Mouse (Mus musculus) kidney, adult 8-10 months (tissue): ENCODE data around the gene Dlst.
A peak's percentile ranks its signal among the peaks of the same experiment; 100 is the strongest.

ENCODE experiments used
- DNase-seq, 2 experiments: peaks; one replicate each; pipeline ENCODE4 v3.0.0; 2022

Dlst gene

GRCm38 (mm10) chr12:85110698-85111592 lies at the start of gene Dlst, which contains the start of gene Prox2:
Gene Dlst, plus strand, starts transcription at chr12:85110833.
Gene Prox2, minus strand, starts transcription at chr12:85110759.
- peak; percentile 79 to 86 for DNase-seq

DNA sequence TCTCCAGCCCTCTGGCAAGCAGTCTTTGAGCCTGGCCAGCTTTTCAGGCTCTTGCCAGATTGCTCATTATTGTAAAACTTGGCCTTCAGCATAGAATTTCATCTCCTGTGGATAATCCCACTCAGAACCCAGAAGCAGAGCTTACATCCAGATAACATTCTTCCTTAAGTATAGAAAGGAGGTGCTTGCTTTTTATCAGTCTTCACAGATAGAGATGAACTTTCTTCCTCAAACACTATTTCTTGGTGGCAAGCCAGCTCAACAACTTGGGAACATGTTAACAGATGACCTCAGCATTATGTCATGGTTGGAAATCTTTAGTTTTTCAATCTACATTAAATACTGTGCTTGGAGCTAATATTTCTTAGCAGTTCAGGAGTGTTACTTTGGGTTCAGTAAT lies 39.6 kb upstream of the Dlst start:
- no peak for DNase-seq

- no peak for DNase-seq
These were observed 33.5 kb upstream of the Dlst start for GRCm38 (mm10) chr12:85077100-85077499.

DNA sequence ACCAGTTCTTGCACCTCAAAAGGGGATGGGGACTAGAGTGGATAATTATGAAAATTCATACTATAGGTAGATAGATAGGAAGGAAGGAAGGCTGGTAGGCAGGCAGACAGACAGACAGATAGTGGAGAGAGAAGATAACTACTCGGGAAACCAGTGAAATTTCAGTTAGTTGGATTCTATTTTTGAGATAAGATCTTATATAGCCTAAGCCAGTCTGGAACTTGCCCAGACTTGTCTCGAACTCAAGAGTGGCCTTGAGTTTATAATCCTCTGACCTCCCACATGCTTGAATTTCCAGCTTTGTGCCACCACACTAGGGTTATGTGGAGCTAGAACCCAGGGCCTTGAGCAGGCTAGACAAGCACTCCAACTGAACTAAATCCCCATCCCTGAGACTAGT lies 26.4 kb upstream of the Dlst start:
- DNase-seq: no peak

DNA sequence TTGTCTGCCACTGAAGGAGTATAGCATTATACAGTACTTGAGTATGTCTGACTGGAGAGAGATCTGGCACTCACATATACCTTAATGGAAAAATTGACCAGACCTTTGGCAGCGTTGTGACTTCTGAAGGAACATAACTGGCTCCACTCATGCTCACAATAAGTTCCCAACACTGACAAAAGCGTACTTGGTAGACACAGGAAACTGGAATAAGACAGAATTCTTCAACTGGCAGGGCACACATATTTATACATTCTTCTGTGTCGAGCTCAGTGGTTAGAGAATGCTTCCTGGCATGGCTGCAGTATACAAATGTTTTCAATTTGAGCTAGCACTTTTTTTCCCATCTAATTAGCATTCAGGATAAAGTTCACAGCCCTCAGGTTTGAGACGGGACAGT lies 25.7 kb upstream of the Dlst start:
- DNase-seq: no peak

- DNase-seq: no peak
These were observed 22.8 kb upstream of the Dlst start for GRCm38 (mm10) chr12:85087845-85088244.

- no peak for DNase-seq
These were observed 19.4 kb upstream of the Dlst start for GRCm38 (mm10) chr12:85091190-85091589.

- DNase-seq: peak; percentile 50 to 69
These were observed 18.4 kb upstream of the Dlst start for GRCm38 (mm10) chr12:85092214-85092613.

- DNase-seq: no peak
These were observed 16.6 kb upstream of the Dlst start for GRCm38 (mm10) chr12:85094010-85094409.

GRCm38 (mm10) chr12:85094706-85095105 lies 15.9 kb upstream of the Dlst start:
- DNase-seq: no peak

DNA sequence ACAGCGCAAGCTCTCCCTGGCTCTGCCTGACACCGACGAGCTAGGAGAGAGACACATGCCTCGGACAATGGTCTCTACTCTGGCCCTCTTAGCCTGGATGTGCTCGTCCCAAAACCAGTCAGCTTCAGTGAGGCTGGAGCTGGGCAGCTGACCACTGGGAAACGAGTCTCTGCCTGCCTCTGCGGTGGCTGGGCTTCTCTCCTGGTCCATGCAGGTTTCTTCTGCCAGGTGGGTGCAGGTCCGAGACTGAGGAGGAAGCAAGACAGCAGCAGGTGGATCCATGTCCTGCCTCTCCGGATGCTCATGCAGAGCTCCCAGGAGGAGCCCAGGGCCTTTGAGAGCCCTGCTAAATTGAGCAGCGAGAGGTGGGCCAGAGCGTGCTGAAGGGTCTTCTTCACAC lies 15.5 kb upstream of the Dlst start:
- no peak for DNase-seq

GRCm38 (mm10) chr12:85095859-85096258 lies 14.8 kb upstream of the Dlst start:
- no peak for DNase-seq

- DNase-seq: no peak
These were observed 9.6 kb upstream of the Dlst start for GRCm38 (mm10) chr12:85101001-85101400.

DNA sequence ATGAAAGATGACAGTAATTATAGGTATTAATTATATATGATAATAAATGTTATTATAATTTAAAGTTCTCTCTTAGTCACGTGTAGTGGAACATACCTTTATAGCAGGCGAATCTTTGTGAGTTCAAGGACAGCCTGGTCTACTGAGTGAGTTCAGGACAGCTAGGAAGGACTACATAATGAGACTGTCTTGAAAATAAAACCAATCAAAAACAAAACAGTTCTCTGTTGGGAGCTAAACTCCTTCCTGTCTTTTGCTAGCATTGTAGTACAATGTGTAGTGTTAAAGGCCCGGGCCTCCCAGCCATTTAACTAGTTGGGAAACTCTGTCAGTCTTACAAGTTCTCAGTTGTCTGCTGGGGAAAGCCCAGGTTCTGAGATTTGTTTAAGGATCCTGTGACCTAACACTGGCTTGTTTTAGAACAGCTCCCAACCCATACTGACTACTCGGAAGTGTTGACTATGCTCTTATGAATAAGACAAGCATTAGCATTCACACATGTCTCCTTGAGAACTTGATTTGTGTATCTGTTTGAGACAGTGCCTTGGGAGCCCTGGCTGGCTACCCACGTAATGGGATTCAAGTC lies 9.0 kb upstream of the Dlst start:
- DNase-seq: no peak

GRCm38 (mm10) chr12:85103096-85103495 lies 7.5 kb upstream of the Dlst start:
- DNase-seq: peak; percentile 48 to 61

GRCm38 (mm10) chr12:85104789-85105188 lies 5.8 kb upstream of the Dlst start:
- DNase-seq: peak in 1 of 2 experiments; percentile 55

GRCm38 (mm10) chr12:85106292-85106691 lies 4.3 kb upstream of the Dlst start:
- DNase-seq: no peak

GRCm38 (mm10) chr12:85108643-85109042 lies 2.0 kb upstream of the Dlst start:
- DNase-seq: no peak

DNA sequence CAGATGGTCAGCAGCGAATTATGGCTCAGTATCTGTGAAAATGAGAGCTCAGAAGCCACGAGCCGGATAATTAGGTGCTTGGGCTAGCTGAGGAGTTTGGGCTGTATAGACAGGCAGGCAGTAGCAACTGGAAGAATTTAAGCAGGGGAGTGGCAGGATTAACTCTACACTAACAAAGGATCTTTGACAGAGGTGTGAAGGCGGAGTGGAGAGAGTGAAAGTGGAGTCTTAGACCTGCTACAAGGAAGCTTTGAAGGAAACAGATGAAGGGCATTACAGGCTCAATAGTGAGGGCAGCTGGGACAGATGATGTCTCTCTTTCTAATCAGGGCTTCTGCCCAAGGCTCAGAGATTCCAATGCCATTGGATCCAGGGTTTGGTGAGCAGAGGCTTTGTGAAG lies 1.2 kb upstream of the Dlst start:
- DNase-seq: no peak

- DNase-seq: no peak
These were observed 479 bp upstream of the Dlst start for GRCm38 (mm10) chr12:85110011-85110697.

DNA sequence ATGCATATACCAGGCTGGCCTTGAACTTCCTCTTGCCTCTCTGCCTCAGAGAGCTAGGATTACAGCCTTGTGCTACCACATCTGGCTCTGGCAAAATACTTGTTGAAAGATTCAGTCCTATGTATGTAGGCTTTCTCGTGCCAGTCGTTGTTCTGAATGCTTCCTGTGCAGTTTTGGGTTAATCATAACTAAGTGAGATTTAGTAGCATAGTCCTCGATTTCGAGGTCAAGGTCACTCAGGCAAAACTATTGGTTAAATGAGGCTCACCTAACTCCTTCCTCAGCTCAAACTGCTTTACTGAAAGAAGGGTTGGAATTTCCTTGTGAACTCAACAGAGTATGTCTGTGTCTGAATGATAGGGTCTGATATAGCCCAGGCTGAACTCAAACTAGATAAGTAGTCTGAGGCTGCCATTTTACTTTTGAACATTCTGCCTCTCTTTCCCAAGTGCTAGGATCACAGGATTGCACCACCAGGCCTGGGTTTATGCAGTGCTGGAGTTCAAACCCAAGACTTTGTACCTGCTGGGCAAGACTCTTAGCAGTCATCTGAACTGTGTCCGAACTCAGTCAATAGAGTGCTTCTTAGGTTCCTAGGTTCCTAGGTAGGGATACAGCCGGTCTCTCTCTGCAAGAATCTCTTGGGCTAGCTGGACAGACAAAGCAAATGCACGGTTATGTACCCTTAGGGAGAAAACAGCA lies 2.1 kb downstream of the Dlst start:
- peak; percentile 37 to 41 for DNase-seq

DNA sequence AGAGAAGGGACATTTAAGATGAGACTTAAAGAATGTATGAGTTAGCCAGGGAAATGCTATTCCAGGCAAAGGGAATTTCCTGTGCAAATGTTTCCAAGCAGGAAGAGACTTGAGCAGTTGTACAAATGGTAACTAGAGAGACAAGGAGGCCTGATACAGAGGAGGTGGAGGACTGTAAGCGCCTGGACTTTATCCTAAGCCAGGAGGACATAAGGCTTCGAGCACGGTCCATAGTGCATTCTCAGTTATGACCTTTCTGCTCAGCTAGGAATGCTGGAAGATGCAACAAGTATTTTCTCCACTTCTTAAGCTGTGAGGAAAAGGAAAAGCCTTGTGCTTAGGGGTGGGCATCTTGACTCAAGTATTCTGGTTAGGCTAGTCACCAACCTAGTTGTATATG lies 2.7 kb downstream of the Dlst start:
- peak; percentile 64 for DNase-seq

- no peak for DNase-seq
These were observed 3.3 kb downstream of the Dlst start for GRCm38 (mm10) chr12:85113917-85114316.
